Mouse (Mus musculus) heart, embryonic 16.5 days (tissue): ENCODE results near the gene Mark2. TPM values are rescaled to one million over a fixed set of nuclear protein-coding genes. Genes with fewer than 3 reads are reported as not detected.

Experiments
- ATAC-seq: fragments of 200-750 bp; cut with Nextera tagmentation; replicated peaks from 2 replicates; pipeline ENCODE4 v1.8.0; 2017; ENCODE audit warnings: moderate number of reproducible peaks; ENCODE audit not compliant: insufficient read depth, low FRiP score; ENCODE audit errors: extremely low read depth
- H3K27ac ChIP-seq: fragments of 300-500 bp; sonication (generic); 2 replicates; pipeline ENCODE4 v1.5.1; 2014; ENCODE audit warnings: mild to moderate bottlenecking, low read length, control low read depth, moderate library complexity
- H3K27me3 ChIP-seq: fragments of 300-500 bp; sonication (generic); 2 replicates; pipeline ENCODE4 v1.6.1; 2014; ENCODE audit warnings: low read length, mixed read lengths; ENCODE audit not compliant: control insufficient read depth, insufficient read depth
- H3K36me3 ChIP-seq: fragments of 300-500 bp; sonication (generic); 2 replicates; pipeline ENCODE4 v1.6.1; 2014; ENCODE audit not compliant: control insufficient read depth, insufficient read depth
- H3K4me1 ChIP-seq: fragments of 300-500 bp; sonication (generic); 2 replicates; pipeline ENCODE4 v1.6.1; 2014; ENCODE audit warnings: low read length, mixed read lengths; ENCODE audit not compliant: control insufficient read depth, insufficient read depth
- H3K4me2 ChIP-seq: fragments of 300-500 bp; sonication (generic); 2 replicates; pipeline ENCODE4 v1.6.1; 2014; ENCODE audit warnings: low read depth, mild to moderate bottlenecking, control low read depth, low read length
- H3K4me3 ChIP-seq: fragments of 300-500 bp; sonication (generic); 2 replicates; pipeline ENCODE4 v1.5.1; 2014; ENCODE audit warnings: mild to moderate bottlenecking, control low read depth, low read length
- H3K9ac ChIP-seq: fragments of 300-500 bp; sonication (generic); 2 replicates; pipeline ENCODE4 v1.6.1; 2014; ENCODE audit warnings: low read length, control low read depth
- H3K9me3 ChIP-seq: fragments of 300-500 bp; sonication (generic); replicated peaks from 2 replicates; pipeline ENCODE4 v1.6.1; 2016; ENCODE audit warnings: low read length; ENCODE audit not compliant: control insufficient read depth
- WGBS: fragments of 180-500 bp; shearing (Covaris S2); extraction: QIAGEN DNeasy Blood & Tissue Kit; methylation state at CpG from one replicate; pipeline ENCODE4 v1.1.7; 2014; 5-methylcytosine and 5-hydroxymethylcytosine counted together
- polyA plus RNA-seq: library from polyadenylated mRNA; unstranded; fragments of >200 nt; fragmentation: Nextera tagmentation; extraction: Ambion mirVana; gene quantifications from 2 replicates; pipeline ENCODE4 v1.2.1, GENCODE M21; 2015

Mark2 gene
- polyA plus RNA-seq, 1 experiment from 2014 or later, result 32.4 TPM

DNA sequence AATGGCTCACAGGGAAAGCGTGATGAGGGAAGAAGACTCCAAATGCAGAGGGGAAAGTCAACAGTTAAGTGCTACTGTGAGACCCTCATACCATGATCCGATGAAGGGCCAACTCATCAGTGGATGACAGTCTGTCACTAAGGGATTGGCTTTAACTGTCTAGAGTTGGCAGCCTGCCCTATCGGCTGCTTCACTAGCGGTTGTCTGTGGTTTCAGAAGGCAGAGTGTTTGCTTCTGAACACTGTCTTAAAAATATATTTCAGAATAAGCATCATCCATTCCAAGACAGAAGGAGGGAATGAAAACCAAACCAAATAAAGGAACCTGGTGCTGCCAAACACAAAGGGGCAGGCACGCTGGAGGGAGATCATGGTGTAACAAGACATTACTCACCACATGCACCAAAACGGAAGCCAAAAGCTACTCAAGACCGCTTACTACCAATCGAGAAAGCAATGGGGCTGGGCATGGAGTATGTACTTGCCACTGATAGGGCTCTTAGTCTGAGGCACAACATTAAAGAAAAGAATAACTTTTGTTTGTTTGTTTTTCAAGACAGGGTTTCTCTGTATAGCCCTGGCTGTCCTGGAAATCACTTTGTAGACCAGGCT is 26.6 kb downstream of the Mark2 start:
- H3K27ac ChIP-seq, result no peak overlapping the region
- no peak overlapping the region for H3K4me2 ChIP-seq
- no peaks in the 10 kb centered on the region for H3K9me3 ChIP-seq
- H3K4me1 ChIP-seq, result peaks cover 31% of the 10 kb centered on the region
- no peak overlapping the region for H3K4me3 ChIP-seq
- ATAC-seq, result no peak
- no peak overlapping the region for H3K9ac ChIP-seq
- no peaks in the 10 kb centered on the region for H3K36me3 ChIP-seq
- 48% methylated on average over 8 of the region's 8 CpGs for WGBS
- no peaks in the 10 kb centered on the region for H3K27me3 ChIP-seq

DNA sequence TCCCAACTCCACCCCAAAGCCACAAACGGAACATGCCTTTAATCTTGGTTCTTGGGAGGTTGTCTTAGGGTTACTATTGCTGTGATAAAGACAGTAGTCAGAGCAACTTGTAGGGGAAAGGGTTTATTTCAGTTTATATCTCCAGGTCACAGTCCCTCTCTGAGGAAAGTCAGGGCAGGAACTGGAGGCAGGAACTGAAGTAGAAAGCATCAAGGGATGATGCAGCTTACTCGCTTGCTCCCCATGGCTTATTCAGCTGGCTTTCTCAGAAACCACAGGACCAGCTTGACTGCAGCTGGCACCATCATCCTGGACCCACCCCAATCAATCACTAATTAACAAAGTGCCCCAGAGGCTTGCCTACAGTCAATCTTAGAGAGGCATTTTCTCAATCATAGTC is 28.0 kb downstream of the Mark2 start:
- Histone ChIP-seq H3K27me3 (no peaks in the 10 kb centered on the region), H3K9ac (no peak overlapping the region), H3K9me3 (no peaks in the 10 kb centered on the region), H3K4me1 (peaks cover 46% of the 10 kb centered on the region), H3K4me2 (no peak overlapping the region), H3K4me3 (no peak overlapping the region), H3K27ac (no peak overlapping the region), H3K36me3 (no peaks in the 10 kb centered on the region)
- 84% methylated on average over 2 of the region's 2 CpGs for WGBS
- ATAC-seq, result no peak

DNA sequence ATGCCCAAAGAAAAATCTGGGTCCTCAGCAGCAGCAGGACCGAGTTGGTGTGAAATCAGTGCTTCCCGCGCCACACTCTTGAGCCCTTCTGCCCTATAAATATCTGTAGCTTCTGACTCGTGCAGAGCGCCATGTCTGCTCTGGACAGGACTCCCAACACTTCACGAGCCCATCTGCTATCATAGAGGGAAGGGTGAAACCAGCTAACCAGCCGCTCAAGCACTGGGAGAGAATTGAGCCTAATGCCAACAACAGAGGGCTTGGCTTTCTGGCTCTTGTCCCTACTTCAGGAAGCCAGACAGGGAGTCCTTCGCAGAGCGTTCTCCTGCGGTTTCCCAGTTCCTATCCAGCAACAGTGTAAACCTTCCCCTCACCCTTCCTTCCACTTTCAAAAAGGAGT is 30.4 kb downstream of the Mark2 start:
- H3K36me3 ChIP-seq, result no peaks in the 10 kb centered on the region
- H3K4me2 ChIP-seq, result peak overlapping the region; percentile 40
- H3K9ac ChIP-seq, result peak overlapping the region; percentile 42; the same call in 1 of the 2 replicates
- no peak overlapping the region for H3K4me3 ChIP-seq
- H3K27ac ChIP-seq, result peak overlapping the region; percentile 85
- ATAC-seq, result peak; percentile 63
- H3K27me3 ChIP-seq, result no peaks in the 10 kb centered on the region
- H3K4me1 ChIP-seq, result peaks cover 68% of the 10 kb centered on the region
- WGBS, result 14% methylated on average over 10 of the region's 10 CpGs
- H3K9me3 ChIP-seq, result no peaks in the 10 kb centered on the region

DNA sequence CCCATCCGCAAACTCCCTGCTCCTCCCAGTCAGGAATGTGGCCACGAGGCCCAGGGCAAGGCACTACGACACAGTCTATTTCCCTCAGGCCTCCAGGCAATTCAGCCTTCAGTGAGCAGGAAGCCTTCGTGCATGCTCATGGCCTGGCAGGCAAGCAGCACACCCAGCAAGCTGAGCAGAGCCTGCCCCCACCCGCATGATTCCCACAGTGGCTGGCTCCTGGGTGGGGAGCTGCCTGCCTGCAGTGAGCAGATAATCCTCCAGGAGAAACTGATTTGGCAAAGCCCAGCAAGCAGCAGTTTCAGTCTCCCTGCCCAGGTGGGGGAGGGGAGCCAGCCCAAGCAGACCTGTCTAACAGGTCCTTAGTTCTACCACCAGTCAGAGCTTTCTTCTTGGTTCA is 31.0 kb downstream of the Mark2 start:
- H3K36me3 ChIP-seq, result no peaks in the 10 kb centered on the region
- H3K4me2 ChIP-seq, result peak overlapping the region; percentile 40
- H3K27me3 ChIP-seq, result no peaks in the 10 kb centered on the region
- peak overlapping the region; percentile 85 for H3K27ac ChIP-seq
- H3K4me3 ChIP-seq, result no peak overlapping the region
- WGBS, result 21% methylated on average over 5 of the region's 5 CpGs
- no peaks in the 10 kb centered on the region for H3K9me3 ChIP-seq
- ATAC-seq, result peak; percentile 55
- peaks cover 74% of the 10 kb centered on the region for H3K4me1 ChIP-seq
- peak overlapping the region; percentile 44 for H3K9ac ChIP-seq

DNA sequence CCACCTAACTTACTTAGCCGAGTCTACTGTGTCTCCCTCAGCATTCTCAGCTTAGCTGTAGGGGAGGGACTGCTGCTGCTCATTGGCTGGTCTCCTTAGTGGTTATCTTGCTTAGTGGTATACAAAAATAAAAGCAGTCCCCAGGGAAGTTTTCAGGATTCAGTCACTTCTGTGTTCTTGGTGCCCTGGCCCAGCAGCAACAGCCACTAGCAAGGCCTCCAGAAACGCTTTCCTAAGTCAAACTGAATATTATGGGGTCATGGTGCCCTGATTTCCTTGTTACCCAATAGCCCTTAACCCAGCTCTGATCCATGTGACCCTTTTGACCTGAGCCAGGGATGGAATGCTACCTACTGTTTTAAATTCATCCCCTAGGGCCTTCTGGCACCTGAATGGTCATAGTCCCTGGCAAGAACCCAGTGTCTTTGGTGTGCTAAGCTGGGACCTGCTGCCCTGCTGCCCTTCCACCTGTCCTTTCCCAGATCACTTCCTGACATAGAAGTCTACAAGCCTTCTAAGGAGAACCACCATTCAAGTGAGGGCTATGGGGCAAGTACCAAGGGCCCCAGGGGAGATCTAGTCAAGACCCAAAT is 31.8 kb downstream of the Mark2 start:
- no peak; the same call in 1 of the 2 replicates for ATAC-seq
- H3K4me1 ChIP-seq, result peaks cover 76% of the 10 kb centered on the region
- 35% methylated on average over 2 of the region's 2 CpGs for WGBS
- peak overlapping the region; percentile 85 for H3K27ac ChIP-seq
- peak overlapping the region; percentile 3; the same call in 1 of the 2 replicates for H3K4me2 ChIP-seq
- H3K27me3 ChIP-seq, result no peaks in the 10 kb centered on the region
- no peaks in the 10 kb centered on the region for H3K36me3 ChIP-seq
- 0 out of 2 replicates have a peak overlapping the region, but pooled peaks have one; percentile 30 for H3K9ac ChIP-seq
- no peaks in the 10 kb centered on the region for H3K9me3 ChIP-seq
- H3K4me3 ChIP-seq, result no peak overlapping the region

DNA sequence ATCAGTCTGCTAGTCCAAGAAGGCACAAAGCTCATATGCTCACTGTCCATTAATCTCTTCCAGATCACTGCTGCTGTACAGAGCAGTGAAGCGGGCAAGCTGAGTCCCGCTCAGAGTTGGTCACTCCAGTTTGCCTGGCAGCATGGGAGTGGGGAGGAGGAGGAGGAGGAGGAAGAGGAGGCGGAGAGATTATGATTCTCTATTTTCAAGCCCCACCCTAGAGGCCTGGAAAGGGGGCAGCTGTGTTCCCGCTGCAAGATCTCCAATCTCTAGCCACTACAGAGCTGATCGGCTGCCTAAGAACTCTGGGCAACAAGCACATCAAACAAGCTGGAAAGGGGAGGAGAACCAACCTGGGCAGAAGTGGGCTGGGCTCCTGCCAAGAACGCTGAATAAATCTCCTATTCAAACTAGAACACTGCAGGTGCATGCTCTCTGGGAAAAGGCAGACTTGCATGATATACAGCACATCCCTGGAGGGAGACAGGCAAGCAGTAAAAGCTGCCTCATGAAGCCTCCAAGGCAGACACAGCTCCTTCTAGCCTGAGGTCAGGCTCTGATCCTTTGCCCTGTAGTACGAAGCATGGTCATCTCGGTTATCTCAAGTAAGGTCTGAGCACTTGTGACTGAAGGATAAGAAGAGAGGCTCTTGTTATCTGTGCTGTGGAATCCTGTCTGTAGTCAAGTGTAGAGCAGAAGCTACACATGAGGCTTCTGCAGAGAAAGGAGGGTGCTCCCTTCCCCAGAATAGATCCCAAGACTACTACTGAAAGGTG is 33.5 kb downstream of the Mark2 start:
- Histone ChIP-seq H3K27ac (peak overlapping the region; percentile 58), H3K4me2 (0 out of 2 replicates have a peak overlapping the region, but pooled peaks have one; percentile 16), H3K27me3 (no peaks in the 10 kb centered on the region), H3K9ac (peak overlapping the region; percentile 49; the same call in 1 of the 2 replicates), H3K9me3 (no peaks in the 10 kb centered on the region), H3K4me3 (no peak overlapping the region), H3K4me1 (peaks cover 80% of the 10 kb centered on the region), H3K36me3 (no peaks in the 10 kb centered on the region)
- 0 out of 2 replicates have a peak, but pooled peaks have one; percentile 11 for ATAC-seq
- 38% methylated on average over 8 of the region's 8 CpGs for WGBS

DNA sequence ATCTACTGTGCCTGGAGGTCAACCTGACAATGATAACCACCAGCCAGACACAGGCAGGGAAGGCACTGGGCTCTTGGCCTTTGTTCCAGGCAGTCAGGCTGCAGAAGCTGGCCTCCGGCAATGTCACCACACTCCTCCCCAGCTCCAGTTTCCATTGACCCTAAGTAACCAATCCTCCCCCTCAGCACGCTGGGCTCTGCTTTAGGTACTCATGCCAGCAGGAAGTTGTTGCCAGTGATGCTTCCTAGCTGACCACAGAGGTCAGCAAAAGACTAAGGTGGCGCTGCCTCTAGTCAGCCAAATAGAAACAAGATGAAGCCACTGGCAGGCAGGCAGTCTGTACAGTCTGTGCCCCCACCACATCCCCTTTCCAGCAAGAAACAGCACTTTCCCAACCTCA is 34.7 kb downstream of the Mark2 start:
- no peak overlapping the region for H3K4me2 ChIP-seq
- H3K9me3 ChIP-seq, result no peaks in the 10 kb centered on the region
- H3K9ac ChIP-seq, result no peak overlapping the region
- ATAC-seq, result no peak
- H3K4me3 ChIP-seq, result no peak overlapping the region
- 42% methylated on average over 3 of the region's 3 CpGs for WGBS
- H3K27ac ChIP-seq, result no peak overlapping the region
- H3K36me3 ChIP-seq, result 0 out of 2 replicates have a peak, but pooled peaks cover 2% of the 10 kb centered on the region
- H3K4me1 ChIP-seq, result peaks cover 80% of the 10 kb centered on the region
- H3K27me3 ChIP-seq, result no peaks in the 10 kb centered on the region

DNA sequence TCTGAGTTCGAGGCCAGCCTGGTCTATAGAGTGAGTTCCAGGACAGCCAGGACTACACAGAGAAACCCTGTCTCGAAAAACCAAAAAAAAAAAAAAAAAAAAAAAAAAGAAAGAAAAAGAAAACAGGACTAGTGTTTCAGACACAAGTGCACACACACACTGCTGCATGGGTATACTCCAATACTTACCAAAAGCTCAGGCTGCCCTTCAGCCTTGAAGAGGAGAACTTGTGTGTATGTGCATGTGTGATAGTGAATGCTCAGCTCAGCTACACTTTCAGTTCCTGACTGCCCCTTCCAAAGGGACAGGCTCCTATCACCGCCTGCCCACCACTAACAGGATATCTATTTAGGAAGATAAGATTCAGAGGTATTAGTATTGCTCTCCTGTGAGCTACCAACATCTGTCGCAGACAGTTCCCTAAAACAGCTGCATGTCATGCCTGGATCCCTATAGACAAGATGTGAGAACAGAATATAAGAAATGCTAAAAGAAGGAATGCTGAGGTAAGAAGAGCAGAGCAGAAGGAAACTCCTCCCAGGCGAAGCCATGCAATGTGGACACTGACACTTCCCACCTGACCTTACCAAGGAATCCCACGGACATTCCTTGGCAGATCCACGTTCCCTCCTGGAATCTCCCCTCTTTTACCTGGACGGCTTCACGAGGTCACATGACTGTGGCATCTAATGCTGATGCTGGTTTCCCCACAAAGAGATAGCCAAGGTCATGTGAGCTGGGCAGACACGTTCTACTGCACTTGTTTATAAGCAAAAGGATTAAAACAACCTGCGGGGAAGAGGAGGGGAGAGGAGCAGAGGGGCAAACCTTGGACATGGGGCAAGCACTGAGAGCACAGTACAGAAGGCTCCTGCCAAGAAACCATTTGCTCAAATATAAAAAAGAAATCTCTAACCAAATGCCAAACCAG is 36.0 kb downstream of the Mark2 start:
- 42% methylated on average over 9 of the region's 11 CpGs for WGBS
- no peak overlapping the region for H3K9ac ChIP-seq

More for the DNA sequence above, 36.0 kb downstream of the Mark2 start:
- Histone ChIP-seq H3K27ac (0 out of 2 replicates have a peak overlapping the region, but pooled peaks have one; percentile 1), H3K36me3 (0 out of 2 replicates have a peak, but pooled peaks cover 2% of the 10 kb centered on the region), H3K4me3 (no peak overlapping the region), H3K4me1 (peaks cover 71% of the 10 kb centered on the region), H3K9me3 (no peaks in the 10 kb centered on the region), H3K27me3 (no peaks in the 10 kb centered on the region), H3K4me2 (no peak overlapping the region)
- no peak for ATAC-seq
